Mouse (Mus musculus): ENCODE data around the gene C130079G13Rik.
"Not testable (repeated sequence)": the region's sequence is repeated elsewhere in the genome, so short reads cannot be mapped to it uniquely, and the experiment has no call there.

Gene C130079G13Rik

GRCm38 (mm10) chr3:59924914-59925313, at the start of gene C130079G13Rik:
Gene C130079G13Rik (plus strand): TSS chr3:59925214.
- ATAC-seq (ENCODE audit: insufficient number of reproducible peaks, low FRiP score, low TSS enrichment) = no peak

DNA sequence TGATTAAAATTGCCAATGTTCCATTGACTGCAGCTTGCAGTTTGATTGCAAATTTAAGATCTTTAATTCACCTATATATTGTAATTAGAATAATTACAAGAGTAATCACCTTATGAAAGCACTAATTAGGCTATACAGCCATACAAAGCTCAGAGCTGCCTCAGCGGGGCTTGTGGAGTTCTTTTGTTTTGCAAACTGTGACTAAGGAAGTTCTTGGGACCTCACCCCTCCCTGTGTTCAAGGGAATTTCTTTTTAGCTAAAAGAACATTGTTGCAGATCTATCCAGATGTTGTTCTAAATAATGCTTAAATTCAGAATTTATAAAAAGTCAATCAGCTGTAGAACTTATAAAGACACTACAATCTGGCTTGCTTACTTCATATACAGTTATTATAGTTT, 47.4 kb upstream of the C130079G13Rik start:
- ATAC-seq (ENCODE audit: insufficient number of reproducible peaks, low FRiP score, low TSS enrichment) = not testable (repeated sequence)

- not testable (repeated sequence) for ATAC-seq (ENCODE audit: insufficient number of reproducible peaks, low FRiP score, low TSS enrichment)
Observed at GRCm38 (mm10) chr3:59879801-59880554, 45.0 kb upstream of the C130079G13Rik start.

- ATAC-seq (ENCODE audit: insufficient number of reproducible peaks, low FRiP score, low TSS enrichment) = no peak
Observed at GRCm38 (mm10) chr3:59893276-59893675, 31.7 kb upstream of the C130079G13Rik start.

DNA sequence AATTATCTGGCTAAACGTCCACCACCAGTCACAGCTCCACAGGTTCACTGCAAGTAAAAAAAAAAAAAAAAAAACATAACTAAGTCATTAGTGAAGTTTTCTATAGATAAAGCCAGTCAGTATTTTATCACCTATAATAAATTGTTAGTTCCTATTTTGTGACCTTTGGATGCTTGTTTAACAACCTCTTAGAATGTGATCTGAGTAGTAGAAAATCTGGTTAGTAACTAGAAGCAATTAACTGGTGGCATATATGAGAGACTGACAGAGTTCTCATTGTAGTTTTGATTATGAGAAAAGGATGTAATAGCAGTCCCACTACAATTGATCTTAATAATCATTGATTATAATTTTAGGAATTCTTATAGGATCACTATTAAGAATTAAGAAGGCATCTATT, 9.6 kb downstream of the C130079G13Rik start:
- ATAC-seq (ENCODE audit: insufficient number of reproducible peaks, low FRiP score, low TSS enrichment) = no peak

- ATAC-seq (ENCODE audit: insufficient number of reproducible peaks, low FRiP score, low TSS enrichment) = peak; percentile 65
Observed at GRCm38 (mm10) chr3:59947294-59947950, 22.4 kb downstream of the C130079G13Rik start.

- no peak for ATAC-seq (ENCODE audit: insufficient number of reproducible peaks, low FRiP score, low TSS enrichment)
Observed at GRCm38 (mm10) chr3:59970891-59971290, 45.9 kb downstream of the C130079G13Rik start.

GRCm38 (mm10) chr3:59974591-59974990, 49.6 kb downstream of the C130079G13Rik start:
- ATAC-seq (ENCODE audit: insufficient number of reproducible peaks, low FRiP score, low TSS enrichment) = no peak

Measured in cerebellum, adult (tissue).